ENCODE assay signal across 26 mouse cellular contexts in genomic region chr12:112464516-112464915, GRCm38 (mm10). TPM values are rescaled to one million over a fixed set of nuclear protein-coding genes. Genes with fewer than 3 reads are reported as not detected.
DNase-seq lines count a peak whose midpoint lies in the region; ATAC-seq lines count a peak whose summit lies in the region.
"Had no signal": no experiment of that assay in that cellular context is flagged by ENCODE, and none has a peak within 500 bp of the region (broad histone marks: within the 10 kb centered on the region; RNA-seq: fewer than 3 reads in every experiment).

No protein-coding gene starts in this region.

- H3K4me2 ChIP-seq in forebrain, embryonic 13.5 days: no peak overlapping the region
- no peak overlapping the region for H3K4me2 ChIP-seq in forebrain, embryonic 16.5 days (ENCODE audit: low read length)
- H3K4me2 ChIP-seq in limb, embryonic 12.5 days: no peak overlapping the region
- H3K4me2 ChIP-seq in midbrain, embryonic 11.5 days: no peak overlapping the region
- H3K4me2 ChIP-seq in midbrain, embryonic 13.5 days (replicated peaks): no peak overlapping the region
- H3K4me2 ChIP-seq: hindbrain, embryonic 15.5 days; kidney, embryonic 15.5 days; lung, embryonic 14.5 days; midbrain, embryonic 12.5 days; stomach, embryonic 15.5 days had no signal

- no peak overlapping the region; the same call in 1 of the 2 replicates for H3K9ac ChIP-seq in forebrain, embryonic 13.5 days
- no peak overlapping the region for H3K9ac ChIP-seq in forebrain, embryonic 16.5 days (replicated peaks; ENCODE audit: low read depth, low read length)
- no peak overlapping the region for H3K9ac ChIP-seq in limb, embryonic 12.5 days (replicated peaks)
- no peak overlapping the region for H3K9ac ChIP-seq in midbrain, embryonic 11.5 days (ENCODE audit: low read length)
- no peak overlapping the region for H3K9ac ChIP-seq in midbrain, embryonic 13.5 days (replicated peaks)
- H3K9ac ChIP-seq: hindbrain, embryonic 15.5 days; kidney, embryonic 15.5 days; lung, embryonic 14.5 days; midbrain, embryonic 12.5 days; stomach, embryonic 15.5 days had no signal

- peak overlapping the region; percentile 32 for H3K27ac ChIP-seq in forebrain, embryonic 13.5 days
- H3K27ac ChIP-seq in forebrain, embryonic 16.5 days (ENCODE audit: low read length): no peak overlapping the region
- peak overlapping the region; percentile 72 for H3K27ac ChIP-seq in limb, embryonic 12.5 days
- no peak overlapping the region for H3K27ac ChIP-seq in midbrain, embryonic 11.5 days (ENCODE audit: low read depth, low read length)
- no peak overlapping the region for H3K27ac ChIP-seq in midbrain, embryonic 13.5 days
- H3K27ac ChIP-seq: hindbrain, embryonic 15.5 days; kidney, embryonic 15.5 days; stomach, embryonic 15.5 days had no signal

- no peak overlapping the region for H3K4me3 ChIP-seq in forebrain, embryonic 13.5 days
- H3K4me3 ChIP-seq in forebrain, embryonic 16.5 days (replicated peaks; ENCODE audit: low read length): no peak overlapping the region
- H3K4me3 ChIP-seq in megakaryocyte, embryonic 14.5 days (replicated peaks): peak overlapping the region; percentile 6
- no peak overlapping the region for H3K4me3 ChIP-seq in limb, embryonic 12.5 days (replicated peaks)
- H3K4me3 ChIP-seq in midbrain, embryonic 11.5 days (ENCODE audit: low read depth, low read length): no peak overlapping the region
- no peak overlapping the region for H3K4me3 ChIP-seq in midbrain, embryonic 13.5 days (replicated peaks)
- H3K4me3 ChIP-seq: embryonic facial prominence, embryonic 10.5 days; hindbrain, embryonic 15.5 days; kidney, embryonic 15.5 days; midbrain, embryonic 12.5 days; stomach, embryonic 15.5 days had no signal

- no peaks in the 10 kb centered on the region for H3K9me3 ChIP-seq in forebrain, embryonic 13.5 days (replicated peaks)
- H3K9me3 ChIP-seq in forebrain, embryonic 16.5 days (ENCODE audit: control insufficient read depth, low read length): no peaks in the 10 kb centered on the region
- peaks cover 5% of the 10 kb centered on the region; the same call in 1 of the 2 replicates for H3K9me3 ChIP-seq in megakaryocyte, embryonic 14.5 days
- H3K9me3 ChIP-seq in limb, embryonic 12.5 days: no peaks in the 10 kb centered on the region
- no peaks in the 10 kb centered on the region for H3K9me3 ChIP-seq in midbrain, embryonic 11.5 days (ENCODE audit: control insufficient read depth, low read length)
- no peaks in the 10 kb centered on the region for H3K9me3 ChIP-seq in midbrain, embryonic 13.5 days
- H3K9me3 ChIP-seq: embryonic facial prominence, embryonic 10.5 days; hindbrain, embryonic 15.5 days; kidney, embryonic 15.5 days; midbrain, embryonic 12.5 days; stomach, embryonic 15.5 days had no signal

- peaks cover 29% of the 10 kb centered on the region for H3K4me1 ChIP-seq in forebrain, embryonic 13.5 days
- H3K4me1 ChIP-seq in forebrain, embryonic 16.5 days (replicated peaks; ENCODE audit: control insufficient read depth, insufficient read depth, low read length): peaks cover 7% of the 10 kb centered on the region
- peaks cover 98% of the 10 kb centered on the region for H3K4me1 ChIP-seq in megakaryocyte, embryonic 14.5 days
- H3K4me1 ChIP-seq in limb, embryonic 12.5 days (replicated peaks): peaks cover 43% of the 10 kb centered on the region
- H3K4me1 ChIP-seq in midbrain, embryonic 11.5 days (ENCODE audit: control insufficient read depth, insufficient read depth, low read length): peaks cover under 1% of the 10 kb centered on the region; the same call in 1 of the 2 replicates
- peaks cover 27% of the 10 kb centered on the region for H3K4me1 ChIP-seq in midbrain, embryonic 13.5 days (replicated peaks)
- H3K4me1 ChIP-seq: stomach, embryonic 15.5 days had no signal

- no peak for DNase-seq in midbrain, embryonic 11.5 days (ENCODE audit: low spot score, missing footprints)
- no peak for DNase-seq in adrenal gland, postnatal 4 days (ENCODE audit: low spot score in 2 of 2)
- DNase-seq: adrenal gland, postnatal 36 days; cerebellum, adult 9-10 months; heart, adult 18-20 months; heart, postnatal 36 days; lung, embryonic 14.5 days; lung, postnatal 36 days; right cerebral cortex, postnatal 25 days; thymus, adult 18-20 months; thymus, postnatal 4 days had no signal

- ATAC-seq in forebrain, embryonic 13.5 days: no peak
- no peak for ATAC-seq in forebrain, embryonic 16.5 days
- no peak for ATAC-seq in megakaryocyte, adult 5-6 weeks (ENCODE audit: poor library complexity, severe bottlenecking)
- ATAC-seq in limb, embryonic 12.5 days (ENCODE audit: insufficient number of reproducible peaks, insufficient read depth, low FRiP score, low TSS enrichment, low read depth): no peak
- no peak for ATAC-seq in midbrain, embryonic 11.5 days (ENCODE audit: low FRiP score)
- ATAC-seq in midbrain, embryonic 13.5 days: no peak

- no peaks in the 10 kb centered on the region for H3K36me3 ChIP-seq in forebrain, embryonic 13.5 days (ENCODE audit: poor library complexity, severe bottlenecking)
- H3K36me3 ChIP-seq in forebrain, embryonic 16.5 days (ENCODE audit: control insufficient read depth, insufficient read depth): no peaks in the 10 kb centered on the region
- H3K36me3 ChIP-seq in megakaryocyte, embryonic 14.5 days (replicated peaks; ENCODE audit: low read length): no peaks in the 10 kb centered on the region
- no peaks in the 10 kb centered on the region for H3K36me3 ChIP-seq in limb, embryonic 12.5 days
- no peaks in the 10 kb centered on the region for H3K36me3 ChIP-seq in midbrain, embryonic 11.5 days (ENCODE audit: control insufficient read depth, insufficient read depth, low read length)
- H3K36me3 ChIP-seq in midbrain, embryonic 13.5 days: no peaks in the 10 kb centered on the region
- H3K36me3 ChIP-seq: embryonic facial prominence, embryonic 10.5 days; hindbrain, embryonic 15.5 days; kidney, embryonic 15.5 days; midbrain, embryonic 12.5 days; stomach, embryonic 15.5 days had no signal

- H3K27me3 ChIP-seq in forebrain, embryonic 13.5 days: no peaks in the 10 kb centered on the region
- no peaks in the 10 kb centered on the region for H3K27me3 ChIP-seq in forebrain, embryonic 16.5 days (replicated peaks; ENCODE audit: control insufficient read depth, insufficient read depth, low read length)
- H3K27me3 ChIP-seq in megakaryocyte, embryonic 14.5 days (replicated peaks): peaks cover 7% of the 10 kb centered on the region
- H3K27me3 ChIP-seq in limb, embryonic 12.5 days: peaks cover 25% of the 10 kb centered on the region
- no peaks in the 10 kb centered on the region; the same call in 1 of the 2 replicates for H3K27me3 ChIP-seq in midbrain, embryonic 11.5 days (ENCODE audit: control insufficient read depth, insufficient read depth, low read length)
- H3K27me3 ChIP-seq in midbrain, embryonic 13.5 days: peaks cover 14% of the 10 kb centered on the region
- H3K27me3 ChIP-seq: stomach, embryonic 15.5 days had no signal

- 94% methylated on average over 3 of the region's 3 CpGs for WGBS in forebrain, embryonic 13.5 days
- 87% methylated on average over 3 of the region's 3 CpGs for WGBS in forebrain, embryonic 16.5 days
- WGBS in limb, embryonic 12.5 days: 72% methylated on average over 3 of the region's 3 CpGs
- 90% methylated on average over 3 of the region's 3 CpGs for WGBS in midbrain, embryonic 11.5 days
- WGBS in midbrain, embryonic 13.5 days: 85% methylated on average over 3 of the region's 3 CpGs

RNA-seq across cellular contexts. Expression of gene A530016L24Rik, which starts 24.7 kb away (rescaled TPM):
- polyA plus RNA-seq in forebrain, embryonic 13.5 days (2015; fragmentation: Nextera tagmentation; extraction: Ambion mirVana): 0.11 TPM in 1 of 2 replicates, not detected in the other
- 0.17 and 0.42 TPM in 2 replicates for polyA plus RNA-seq in forebrain, embryonic 16.5 days (2015; fragmentation: Nextera tagmentation; extraction: Ambion mirVana)
- 0.15 TPM in 1 of 2 replicates, not detected in the other for polyA plus RNA-seq in megakaryocyte, embryonic 14.5 days (2012; ENCODE audit: insufficient read depth, low replicate concordance)
- total RNA-seq in megakaryocyte, adult 5-6 weeks (2015): not detected in 2 replicates
- not detected in 2 replicates for total RNA-seq in megakaryocyte, adult 5-6 weeks (2017)
- 0.23 TPM in 1 of 2 replicates, not detected in the other for polyA plus RNA-seq in limb, embryonic 12.5 days (2016; fragmentation: Nextera tagmentation; extraction: Ambion mirVana)
- polyA plus RNA-seq in midbrain, embryonic 11.5 days (2014; fragmentation: Nextera tagmentation; extraction: Ambion mirVana): not detected in 2 replicates
- total RNA-seq in adrenal gland, postnatal 4 days (2021): 1 to 10 TPM; 9.1 to 9.8 TPM
- 0.09 and 0.15 TPM in 2 replicates for polyA plus RNA-seq in midbrain, embryonic 13.5 days (2015; fragmentation: Nextera tagmentation; extraction: Ambion mirVana)
- total RNA-seq: CH12.LX; common myeloid progenitor, adult 5-6 weeks; neutrophil, adult 5-6 weeks had no signal
- polyA plus RNA-seq: embryonic facial prominence, embryonic 10.5 days; lung, embryonic 14.5 days; midbrain, embryonic 12.5 days had no signal

RNA-seq across cellular contexts. Expression of gene Tmem179, which starts 52.0 kb away (rescaled TPM):
- polyA plus RNA-seq in forebrain, embryonic 13.5 days (2015; fragmentation: Nextera tagmentation; extraction: Ambion mirVana): 23.3 and 30.7 TPM in 2 replicates
- 49.7 and 71.7 TPM in 2 replicates for polyA plus RNA-seq in forebrain, embryonic 16.5 days (2015; fragmentation: Nextera tagmentation; extraction: Ambion mirVana)
- not detected in 2 replicates for polyA plus RNA-seq in megakaryocyte, embryonic 14.5 days (2012; ENCODE audit: insufficient read depth, low replicate concordance)
- total RNA-seq in megakaryocyte, adult 5-6 weeks (2015): not detected in 2 replicates
- total RNA-seq in megakaryocyte, adult 5-6 weeks (2017): not detected in 2 replicates
- polyA plus RNA-seq in limb, embryonic 12.5 days (2016; fragmentation: Nextera tagmentation; extraction: Ambion mirVana): 0.19 and 0.23 TPM in 2 replicates
- 4.9 and 5.9 TPM in 2 replicates for polyA plus RNA-seq in midbrain, embryonic 11.5 days (2014; fragmentation: Nextera tagmentation; extraction: Ambion mirVana)
- total RNA-seq in adrenal gland, postnatal 4 days (2021): 1 to 10 TPM; 5.8 to 6.6 TPM
- 35.3 and 36.9 TPM in 2 replicates for polyA plus RNA-seq in midbrain, embryonic 13.5 days (2015; fragmentation: Nextera tagmentation; extraction: Ambion mirVana)
- total RNA-seq: CH12.LX; common myeloid progenitor, adult 5-6 weeks; gastrocnemius, adult 8-10 months; heart, postnatal 36 days; neutrophil, adult 5-6 weeks had no signal

Comparison
In these comparisons a context has a peak if more than half of its experiments do, and no peak if none do; other contexts are left out.
1. H3K27ac ChIP-seq: peak in forebrain, embryonic 13.5 days (single experiment) and limb, embryonic 12.5 days (single experiment); none in forebrain, embryonic 16.5 days (single experiment), midbrain, embryonic 11.5 days (single experiment) and midbrain, embryonic 13.5 days (single experiment).